Mouse (Mus musculus): ENCODE measurements at regions not wholly inside any gene's neighbourhood (a gene's known extent, or its start where the extent isn't known, plus 50 kb on each side); places are given as distances from the start of the nearest gene placed in this dataset.
A peak's percentile ranks its signal among the peaks of the same experiment; 100 is the strongest.
"Not testable (repeated sequence)": the region's sequence is repeated elsewhere in the genome, so short reads cannot be mapped to it uniquely, and the experiment has no call there.

- ATAC-seq (replicated peaks in 1 of 2; ENCODE audit: insufficient read depth in 1 of 2, low FRiP score in 2 of 2, low TSS enrichment in 1 of 2, low read depth in 1 of 2, poor library complexity in 2 of 2, severe bottlenecking in 2 of 2) = not testable (repeated sequence)
Measured at GRCm38 (mm10) chr7:83469856-83470255, 114.9 kb upstream of the Tmc3 start.

DNA sequence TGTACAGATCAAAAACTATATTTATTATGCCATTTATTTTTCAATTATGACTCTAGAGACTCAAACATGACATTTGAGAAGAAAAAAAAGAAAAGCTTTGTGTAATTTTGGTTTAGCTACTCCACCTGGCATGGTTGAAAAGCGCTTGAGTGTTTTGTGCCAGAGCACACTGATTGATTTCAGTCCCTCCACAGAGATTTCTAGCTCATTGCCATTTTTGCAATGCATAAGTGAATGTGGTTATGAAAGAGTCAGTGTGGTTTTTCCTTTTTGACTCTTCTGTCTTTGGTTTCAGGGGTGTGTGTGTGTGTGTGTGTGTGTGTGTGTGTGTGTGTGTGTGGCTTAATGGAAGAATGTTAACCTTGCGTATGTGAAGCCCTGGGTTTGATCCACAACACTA is 113.6 kb upstream of the Tmc3 start:
- no peak for ATAC-seq (replicated peaks in 1 of 2; ENCODE audit: insufficient read depth in 1 of 2, low FRiP score in 2 of 2, low TSS enrichment in 1 of 2, low read depth in 1 of 2, poor library complexity in 2 of 2, severe bottlenecking in 2 of 2)

GRCm38 (mm10) chr7:83474471-83474870 is 110.3 kb upstream of the Tmc3 start:
- no peak for ATAC-seq (replicated peaks in 1 of 2; ENCODE audit: insufficient read depth in 1 of 2, low FRiP score in 2 of 2, low TSS enrichment in 1 of 2, low read depth in 1 of 2, poor library complexity in 2 of 2, severe bottlenecking in 2 of 2)

DNA sequence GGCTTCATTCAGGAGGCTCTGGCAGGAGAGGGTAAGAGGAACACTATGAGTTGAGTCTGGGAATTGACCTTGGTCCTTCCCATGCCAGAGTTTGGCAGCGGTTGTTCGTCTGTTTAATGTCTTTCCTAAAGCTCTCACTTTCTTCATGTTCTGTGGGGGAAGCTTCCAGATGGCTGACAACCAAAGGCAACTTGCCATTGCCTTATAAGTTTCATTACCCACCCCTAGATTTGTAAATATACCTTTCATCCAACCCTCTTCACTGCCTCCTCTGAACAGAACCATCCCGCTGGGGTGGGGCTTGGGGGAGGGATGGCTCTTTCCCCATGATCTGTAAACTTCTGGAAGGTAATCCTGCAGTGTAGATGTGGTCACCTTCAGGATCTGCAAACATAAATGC is 109.7 kb upstream of the Tmc3 start:
- no peak for ATAC-seq (replicated peaks in 1 of 2; ENCODE audit: insufficient read depth in 1 of 2, low FRiP score in 2 of 2, low TSS enrichment in 1 of 2, low read depth in 1 of 2, poor library complexity in 2 of 2, severe bottlenecking in 2 of 2)

GRCm38 (mm10) chr7:83475438-83476160 is 109.1 kb upstream of the Tmc3 start:
- ATAC-seq (replicated peaks in 1 of 2; ENCODE audit: insufficient read depth in 1 of 2, low FRiP score in 2 of 2, low TSS enrichment in 1 of 2, low read depth in 1 of 2, poor library complexity in 2 of 2, severe bottlenecking in 2 of 2) = no peak

DNA sequence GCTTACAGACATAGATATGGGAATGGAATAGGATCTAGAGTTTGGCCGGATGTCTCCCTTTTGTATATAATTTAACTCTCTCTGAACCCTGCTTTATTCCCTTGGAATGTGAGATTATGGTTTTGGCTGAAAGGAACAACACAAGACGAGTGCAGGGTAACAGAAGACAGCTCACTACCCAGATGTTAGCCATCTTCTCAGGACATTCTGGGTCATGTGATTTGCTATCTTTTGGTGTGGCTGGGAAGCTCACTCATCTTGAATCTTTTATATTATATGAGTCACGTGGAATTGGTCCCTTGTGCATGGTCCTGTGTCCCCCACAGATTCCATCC is 108.6 kb upstream of the Tmc3 start:
- no peak for ATAC-seq (replicated peaks in 1 of 2; ENCODE audit: insufficient read depth in 1 of 2, low FRiP score in 2 of 2, low TSS enrichment in 1 of 2, low read depth in 1 of 2, poor library complexity in 2 of 2, severe bottlenecking in 2 of 2)

DNA sequence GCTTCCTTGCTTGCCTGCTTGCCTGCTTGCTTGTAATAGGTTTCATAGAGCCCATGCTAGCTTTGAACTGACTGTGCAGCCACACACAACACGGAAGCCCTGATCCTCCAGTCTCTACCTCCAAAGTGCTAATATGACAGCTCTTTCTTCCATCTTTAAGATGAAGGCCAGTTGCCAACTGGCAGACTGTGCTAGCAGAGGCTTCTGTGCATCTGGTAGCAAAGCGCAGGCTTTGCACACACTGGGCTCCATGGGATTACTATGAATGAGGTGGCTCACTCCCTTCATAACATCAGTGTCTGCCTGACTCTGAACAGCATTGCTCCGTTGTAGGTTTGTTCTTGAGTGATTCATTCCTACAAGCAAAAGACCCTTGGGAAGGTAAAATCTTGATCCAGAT is 107.9 kb upstream of the Tmc3 start:
- no peak for ATAC-seq (replicated peaks in 1 of 2; ENCODE audit: insufficient read depth in 1 of 2, low FRiP score in 2 of 2, low TSS enrichment in 1 of 2, low read depth in 1 of 2, poor library complexity in 2 of 2, severe bottlenecking in 2 of 2)

DNA sequence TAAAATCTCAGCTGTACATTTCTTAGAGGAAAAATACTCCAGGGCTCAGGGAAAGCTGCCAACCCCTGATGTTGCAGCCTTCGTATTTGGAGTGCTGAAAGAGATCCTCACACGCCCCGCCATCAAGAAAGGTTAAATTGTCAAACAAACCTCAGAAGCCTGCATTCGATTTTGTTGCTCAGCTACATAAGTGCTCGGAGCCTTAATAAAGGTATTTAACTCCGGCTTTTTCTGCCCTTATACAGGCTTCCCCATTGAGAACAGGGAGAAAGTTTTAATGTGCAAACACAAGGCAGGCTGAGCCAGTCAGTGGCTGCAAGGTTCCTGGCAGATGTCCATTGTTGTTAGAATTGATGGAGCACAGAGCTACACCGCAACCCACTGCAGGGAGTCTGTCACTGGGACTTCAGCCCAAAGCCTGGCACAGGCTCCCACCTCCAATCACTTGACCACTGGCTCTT is 107.0 kb upstream of the Tmc3 start:
- no peak for ATAC-seq (replicated peaks in 1 of 2; ENCODE audit: insufficient read depth in 1 of 2, low FRiP score in 2 of 2, low TSS enrichment in 1 of 2, low read depth in 1 of 2, poor library complexity in 2 of 2, severe bottlenecking in 2 of 2)

GRCm38 (mm10) chr7:83481655-83482054 is 103.1 kb upstream of the Tmc3 start:
- ATAC-seq (replicated peaks in 1 of 2; ENCODE audit: insufficient read depth in 1 of 2, low FRiP score in 2 of 2, low TSS enrichment in 1 of 2, low read depth in 1 of 2, poor library complexity in 2 of 2, severe bottlenecking in 2 of 2) = no peak

- no peak for ATAC-seq (replicated peaks in 1 of 2; ENCODE audit: insufficient read depth in 1 of 2, low FRiP score in 2 of 2, low TSS enrichment in 1 of 2, low read depth in 1 of 2, poor library complexity in 2 of 2, severe bottlenecking in 2 of 2)
Measured at GRCm38 (mm10) chr7:83482254-83482653, 102.5 kb upstream of the Tmc3 start.

DNA sequence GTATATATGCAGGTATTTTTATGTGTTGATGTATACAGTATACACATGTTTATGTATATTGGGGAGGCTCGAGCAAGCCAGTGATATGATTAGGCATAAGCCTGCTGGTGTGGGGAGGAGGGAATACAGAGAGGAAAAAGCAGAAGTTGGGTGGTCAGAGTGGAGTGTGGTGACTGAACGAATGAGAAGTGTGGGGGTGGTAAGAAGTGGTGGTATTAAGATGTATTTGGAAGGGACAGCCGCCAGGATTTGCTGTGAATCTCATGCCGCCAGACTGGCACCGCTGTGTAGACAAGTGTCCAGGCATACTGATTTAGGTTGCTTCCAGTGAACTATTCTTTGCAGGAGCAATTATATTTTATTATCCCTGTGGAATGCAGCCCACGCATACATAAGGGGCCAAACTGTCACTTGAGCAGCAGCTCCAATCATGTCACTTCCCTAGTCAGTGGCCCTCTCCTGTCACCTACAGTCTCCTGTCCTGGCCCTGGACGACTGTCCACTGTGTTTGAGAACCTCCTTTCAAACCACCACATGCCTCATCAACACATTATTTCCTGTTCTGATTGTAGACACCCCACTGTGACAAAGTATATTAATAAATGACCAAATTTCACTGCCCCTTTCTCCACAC is 101.9 kb upstream of the Tmc3 start:
- ATAC-seq (replicated peaks in 1 of 2; ENCODE audit: insufficient read depth in 1 of 2, low FRiP score in 2 of 2, low TSS enrichment in 1 of 2, low read depth in 1 of 2, poor library complexity in 2 of 2, severe bottlenecking in 2 of 2) = peak; percentile 96 to 98

- ATAC-seq (replicated peaks in 1 of 2; ENCODE audit: insufficient read depth in 1 of 2, low FRiP score in 2 of 2, low TSS enrichment in 1 of 2, low read depth in 1 of 2, poor library complexity in 2 of 2, severe bottlenecking in 2 of 2) = no peak
Measured at GRCm38 (mm10) chr7:83486156-83486750, 98.5 kb upstream of the Tmc3 start.

GRCm38 (mm10) chr7:83489790-83490189 is 94.9 kb upstream of the Tmc3 start:
- no peak; a peak in 1 of 4 replicates for ATAC-seq (replicated peaks in 1 of 2; ENCODE audit: insufficient read depth in 1 of 2, low FRiP score in 2 of 2, low TSS enrichment in 1 of 2, low read depth in 1 of 2, poor library complexity in 2 of 2, severe bottlenecking in 2 of 2)

GRCm38 (mm10) chr7:83504996-83505645 is 79.6 kb upstream of the Tmc3 start:
- ATAC-seq (replicated peaks in 1 of 2; ENCODE audit: insufficient read depth in 1 of 2, low FRiP score in 2 of 2, low TSS enrichment in 1 of 2, low read depth in 1 of 2, poor library complexity in 2 of 2, severe bottlenecking in 2 of 2) = no peak

DNA sequence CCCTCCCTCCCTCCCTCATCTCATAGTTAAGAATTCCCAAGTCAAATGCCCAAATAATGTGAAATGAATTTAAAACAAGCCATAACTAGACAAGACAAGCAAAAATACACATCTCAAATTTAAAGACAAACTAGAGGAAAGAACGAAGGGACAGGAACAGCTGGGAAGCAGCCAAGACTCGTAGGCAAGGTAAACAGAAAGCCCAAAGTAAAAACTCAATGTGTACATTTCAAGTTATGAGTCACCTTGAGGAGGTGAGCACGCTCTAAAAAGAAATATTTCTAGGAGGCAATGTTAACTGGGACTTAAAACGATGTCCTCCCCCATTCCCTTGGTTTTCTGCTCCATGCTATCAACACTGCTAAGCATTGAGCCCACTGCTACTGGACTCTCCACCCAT is 68.4 kb upstream of the Tmc3 start:
- no peak for ATAC-seq (replicated peaks in 1 of 2; ENCODE audit: insufficient read depth in 1 of 2, low FRiP score in 2 of 2, low TSS enrichment in 1 of 2, low read depth in 1 of 2, poor library complexity in 2 of 2, severe bottlenecking in 2 of 2)

DNA sequence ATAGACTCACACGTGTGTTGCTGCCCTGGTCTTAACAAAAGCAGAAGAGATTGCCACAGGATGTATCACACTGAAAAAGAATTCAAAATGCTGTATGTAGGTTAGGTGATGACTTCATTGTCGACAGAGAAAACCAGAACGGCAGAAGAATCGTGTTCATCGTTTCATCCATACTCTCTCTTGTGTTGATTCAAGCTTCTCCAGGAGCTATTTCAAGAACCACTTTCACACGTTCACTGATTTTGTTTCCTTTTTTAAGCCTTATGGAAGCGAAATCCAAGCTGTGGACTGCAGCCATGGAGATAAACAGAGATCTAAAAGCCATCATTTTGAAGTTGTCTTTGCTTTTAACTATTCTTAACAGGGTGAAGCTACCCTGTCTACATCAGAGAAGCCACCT is 63.2 kb upstream of the Tmc3 start:
- no peak for ATAC-seq (replicated peaks in 1 of 2; ENCODE audit: insufficient read depth in 1 of 2, low FRiP score in 2 of 2, low TSS enrichment in 1 of 2, low read depth in 1 of 2, poor library complexity in 2 of 2, severe bottlenecking in 2 of 2)
